Mouse (Mus musculus) left cerebral cortex, adult 9 months (tissue): ENCODE results near the gene Kif21a.
A peak's percentile ranks its signal among the peaks of the same experiment; 100 is the strongest.

ENCODE experiments used
- DNase-seq, 2 experiments: peaks; one replicate each; pipeline ENCODE4 v3.0.0; 2022; ENCODE audit warnings: low spot score in 2 of 2

Gene Kif21a

DNA sequence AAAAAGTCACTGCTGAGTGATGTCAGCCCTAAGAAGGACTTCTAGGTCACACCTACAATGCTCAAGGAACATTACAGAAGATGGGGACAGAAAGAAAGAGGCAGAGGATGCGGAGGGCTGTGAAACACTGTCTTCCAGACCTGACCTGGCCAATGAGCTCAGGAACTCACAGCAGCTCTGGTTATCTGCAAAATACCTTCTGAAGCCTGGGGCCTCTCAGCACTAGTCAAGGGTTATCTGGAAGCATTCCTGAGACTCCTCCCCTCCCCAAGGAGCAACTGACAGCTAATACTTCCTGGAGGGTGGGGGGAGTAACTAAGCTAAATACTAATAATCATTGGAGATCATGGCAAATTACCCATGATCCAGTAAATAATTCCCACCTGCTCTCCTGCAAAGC is 111.3 kb downstream of the Kif21a start:
- DNase-seq: no peak

DNA sequence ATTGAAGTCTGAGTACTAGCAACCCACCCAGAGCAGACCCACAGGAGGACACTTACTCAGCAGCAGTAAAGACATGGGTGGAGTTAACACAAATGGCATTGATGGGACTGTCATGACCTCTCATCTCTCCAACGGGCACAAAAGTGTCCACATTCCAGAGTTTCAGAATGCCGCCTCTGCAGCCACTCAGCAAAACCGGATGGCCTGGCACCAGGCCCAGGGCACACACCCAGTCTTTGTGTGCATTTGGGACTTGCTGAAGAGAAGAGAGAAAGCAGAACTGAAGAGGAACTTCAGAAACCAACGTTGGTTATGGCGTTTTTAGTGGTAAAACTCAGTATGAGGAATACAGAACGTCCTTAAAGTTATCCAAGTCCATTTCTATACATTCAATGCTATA is 114.2 kb downstream of the Kif21a start:
- DNase-seq: no peak

DNA sequence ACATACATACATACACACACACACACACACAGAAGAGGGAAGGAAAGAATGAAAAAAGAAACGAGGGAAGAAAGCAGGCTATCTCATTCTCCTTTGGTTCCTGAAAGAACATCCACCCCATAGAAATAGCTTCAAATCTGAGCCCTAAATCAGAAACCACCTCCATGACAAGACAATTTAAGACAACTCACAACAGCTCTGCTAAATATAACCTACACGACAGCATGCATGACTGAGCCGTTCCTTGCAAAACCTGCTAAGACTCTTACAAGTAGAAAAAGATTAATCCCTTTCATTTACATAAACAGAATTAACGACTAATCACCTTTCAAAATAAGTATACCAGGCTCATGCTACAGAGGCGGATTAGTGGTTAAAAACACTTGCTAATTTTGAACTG is 118.3 kb downstream of the Kif21a start:
- DNase-seq: no peak

DNA sequence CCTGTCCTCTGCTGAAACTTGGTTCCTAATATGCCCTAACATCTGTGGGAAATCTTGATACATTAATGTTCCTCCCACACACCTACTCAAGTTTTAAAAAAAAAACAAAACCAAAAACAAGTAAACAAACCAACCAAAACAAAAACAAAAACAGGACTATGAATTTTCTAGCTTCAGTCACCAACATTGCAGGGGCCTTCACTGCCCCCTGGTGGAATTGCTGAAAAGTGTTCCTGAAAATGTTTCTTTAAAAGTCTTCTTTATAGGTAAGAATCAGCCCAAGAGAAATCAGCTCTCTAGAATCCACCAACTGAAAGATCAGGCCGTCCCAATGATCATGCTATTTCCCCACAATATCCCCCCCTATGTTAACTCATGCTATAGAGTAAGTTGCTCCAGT is 120.7 kb downstream of the Kif21a start:
- DNase-seq: no peak

DNA sequence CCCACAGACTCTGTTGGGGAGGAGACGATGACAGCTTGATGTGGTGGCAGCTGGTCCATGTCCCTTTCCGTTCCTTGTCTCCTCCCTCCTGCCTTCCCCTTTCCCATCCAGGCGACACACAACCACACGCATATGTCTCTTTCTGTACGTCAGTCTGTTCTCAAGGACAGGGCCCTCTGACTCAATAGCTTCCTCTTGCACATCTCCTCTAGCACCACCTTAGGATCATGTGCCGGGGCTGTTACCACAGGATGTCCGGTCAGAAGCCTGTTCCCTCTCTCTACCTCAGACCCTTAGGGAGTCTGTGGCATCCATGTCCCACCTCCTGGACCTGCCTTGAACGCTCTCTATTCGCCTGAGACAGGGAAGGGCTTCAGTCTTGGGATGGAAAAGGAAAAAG is 153.3 kb downstream of the Kif21a start:
- DNase-seq: no peak

DNA sequence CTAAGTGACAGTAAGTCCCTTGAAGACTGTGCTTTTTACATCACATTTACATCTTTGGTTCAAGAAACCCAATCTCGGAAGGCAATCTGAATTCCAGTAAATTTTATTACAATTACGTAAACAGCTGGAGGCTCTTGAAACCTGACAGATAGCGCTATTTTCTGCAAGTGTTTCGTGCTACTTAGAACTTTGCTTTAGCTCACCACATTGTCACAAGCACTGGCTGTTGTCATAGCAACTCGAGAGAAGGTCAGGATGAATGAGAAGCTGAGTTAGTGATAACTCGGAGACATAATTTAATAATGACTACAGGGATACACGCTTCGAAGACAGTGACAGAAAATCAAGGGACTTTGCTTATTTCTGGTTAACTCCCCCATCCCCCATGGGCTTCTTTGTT is 162.3 kb downstream of the Kif21a start:
- DNase-seq: peak; percentile 23 to 24
